Mouse (Mus musculus): Measurements from ENCODE around the gene Eif5. TPM values are rescaled to one million over a fixed set of nuclear protein-coding genes. Genes with fewer than 3 reads are reported as not detected.

The Eif5 gene
- polyA plus RNA-seq, 1 experiment from 2014 or later: 520 TPM

- H3K9ac ChIP-seq (replicated peaks): no peak overlapping the region
- TF ChIP-seq CTCF (IDR thresholded peaks at IDR 0.05; ENCODE audit: low read depth) (no peak), EP300 (IDR thresholded peaks at IDR 0.05; ENCODE audit: low read depth) (no peak)
- H3K4me1 ChIP-seq (ENCODE audit: insufficient read depth): peaks cover 22% of the 10 kb centered on the region
- H3K4me3 ChIP-seq (ENCODE audit: low read depth, low read length): no peak overlapping the region
- peak overlapping the region; percentile 63; the same call in 1 of the 2 replicates for H3K4me2 ChIP-seq (ENCODE audit: low read depth, low read length)
- no peaks in the 10 kb centered on the region for H3K9me3 ChIP-seq (ENCODE audit: low read length)
- ATAC-seq: no peak
- H3K27me3 ChIP-seq (ENCODE audit: insufficient read depth, low read length): no peaks in the 10 kb centered on the region
- H3K36me3 ChIP-seq (replicated peaks; ENCODE audit: insufficient read depth, low read length): no peaks in the 10 kb centered on the region
- no peak overlapping the region for H3K27ac ChIP-seq (ENCODE audit: low read depth)
- DNase-seq: no peak
- WGBS (ENCODE audit: insufficient replicate concordance): 61% methylated on average over 5 of the region's 5 CpGs
Measured at GRCm38 (mm10) chr12:111560286-111560685, 22.5 kb downstream of the Eif5 start.

- H3K27ac ChIP-seq (ENCODE audit: low read depth): no peak overlapping the region
- WGBS (ENCODE audit: insufficient replicate concordance): 61% methylated on average over 4 of the region's 4 CpGs
Measured at GRCm38 (mm10) chr12:111562276-111562814, 24.5 kb downstream of the Eif5 start.

GRCm38 (mm10) chr12:111563076-111563629 is 25.3 kb downstream of the Eif5 start:
- 50% methylated on average over 5 of the region's 5 CpGs for WGBS (ENCODE audit: insufficient replicate concordance)
- DNase-seq (no peak), ATAC-seq (no peak)
- H3K4me2 ChIP-seq (ENCODE audit: low read depth, low read length): no peak overlapping the region
- no peak overlapping the region for H3K4me3 ChIP-seq (ENCODE audit: low read depth, low read length)
- TF ChIP-seq CTCF (IDR thresholded peaks at IDR 0.05; ENCODE audit: low read depth) (peak; percentile 37), EP300 (IDR thresholded peaks at IDR 0.05; ENCODE audit: low read depth) (no peak)
- no peak overlapping the region for H3K9ac ChIP-seq (replicated peaks)
- peaks cover 19% of the 10 kb centered on the region for H3K4me1 ChIP-seq (ENCODE audit: insufficient read depth)
- H3K9me3 ChIP-seq (ENCODE audit: low read length): no peaks in the 10 kb centered on the region
- no peak overlapping the region for H3K27ac ChIP-seq (ENCODE audit: low read depth)
- H3K36me3 ChIP-seq (replicated peaks; ENCODE audit: insufficient read depth, low read length): no peaks in the 10 kb centered on the region
- H3K27me3 ChIP-seq (ENCODE audit: insufficient read depth, low read length): no peaks in the 10 kb centered on the region

More at GRCm38 (mm10) chr12:111562276-111562814, 24.5 kb downstream of the Eif5 start:
- TF ChIP-seq EP300 (IDR thresholded peaks at IDR 0.05; ENCODE audit: low read depth) (no peak), CTCF (IDR thresholded peaks at IDR 0.05; ENCODE audit: low read depth) (no peak)
- ATAC-seq (no peak), DNase-seq (no peak)
- Histone ChIP-seq H3K4me2 (ENCODE audit: low read depth, low read length) (no peak overlapping the region), H3K4me3 (ENCODE audit: low read depth, low read length) (no peak overlapping the region), H3K4me1 (ENCODE audit: insufficient read depth) (peaks cover 22% of the 10 kb centered on the region), H3K27me3 (ENCODE audit: insufficient read depth, low read length) (no peaks in the 10 kb centered on the region), H3K9ac (replicated peaks) (no peak overlapping the region), H3K36me3 (replicated peaks; ENCODE audit: insufficient read depth, low read length) (no peaks in the 10 kb centered on the region), H3K9me3 (ENCODE audit: low read length) (no peaks in the 10 kb centered on the region)

- no peaks in the 10 kb centered on the region for H3K27me3 ChIP-seq (ENCODE audit: insufficient read depth, low read length)
- H3K27ac ChIP-seq (ENCODE audit: low read depth): no peak overlapping the region
- DNase-seq (no peak), ATAC-seq (no peak)
- H3K9me3 ChIP-seq (ENCODE audit: low read length): no peaks in the 10 kb centered on the region
- no peak overlapping the region for H3K9ac ChIP-seq (replicated peaks)
- H3K36me3 ChIP-seq (replicated peaks; ENCODE audit: insufficient read depth, low read length): no peaks in the 10 kb centered on the region
- no peak overlapping the region for H3K4me2 ChIP-seq (ENCODE audit: low read depth, low read length)
- TF ChIP-seq CTCF (IDR thresholded peaks at IDR 0.05; ENCODE audit: low read depth) (no peak), EP300 (IDR thresholded peaks at IDR 0.05; ENCODE audit: low read depth) (no peak)
- H3K4me3 ChIP-seq (ENCODE audit: low read depth, low read length): no peak overlapping the region
- H3K4me1 ChIP-seq (ENCODE audit: insufficient read depth): peaks cover 1% of the 10 kb centered on the region; the same call in 1 of the 2 replicates
- WGBS (ENCODE audit: insufficient replicate concordance): 64% methylated on average over 5 of the region's 5 CpGs
Measured at GRCm38 (mm10) chr12:111565363-111565762, 27.5 kb downstream of the Eif5 start.

- no peak for TF ChIP-seq EP300 (IDR thresholded peaks at IDR 0.05; ENCODE audit: low read depth)
- TF ChIP-seq CTCF (IDR thresholded peaks at IDR 0.05; ENCODE audit: low read depth): no peak
- Histone ChIP-seq H3K4me3 (ENCODE audit: low read depth, low read length) (no peak overlapping the region), H3K36me3 (replicated peaks; ENCODE audit: insufficient read depth, low read length) (no peaks in the 10 kb centered on the region), H3K9me3 (ENCODE audit: low read length) (no peaks in the 10 kb centered on the region), H3K4me2 (ENCODE audit: low read depth, low read length) (no peak overlapping the region), H3K27me3 (ENCODE audit: insufficient read depth, low read length) (no peaks in the 10 kb centered on the region), H3K27ac (ENCODE audit: low read depth) (no peak overlapping the region), H3K4me1 (ENCODE audit: insufficient read depth) (peaks cover 6% of the 10 kb centered on the region), H3K9ac (replicated peaks) (no peak overlapping the region)
- WGBS (ENCODE audit: insufficient replicate concordance): 76% methylated on average over 11 of the region's 11 CpGs
- no peak for ATAC-seq
- no peak for DNase-seq
Measured at GRCm38 (mm10) chr12:111568836-111569235, 31.0 kb downstream of the Eif5 start.

- peaks cover 20% of the 10 kb centered on the region for H3K4me1 ChIP-seq (ENCODE audit: insufficient read depth)
- WGBS (ENCODE audit: insufficient replicate concordance): 68% methylated on average over 7 of the region's 7 CpGs
- no peak overlapping the region for H3K4me2 ChIP-seq (ENCODE audit: low read depth, low read length)
- H3K9me3 ChIP-seq (ENCODE audit: low read length): no peaks in the 10 kb centered on the region
- H3K36me3 ChIP-seq (replicated peaks; ENCODE audit: insufficient read depth, low read length): no peaks in the 10 kb centered on the region
- DNase-seq: no peak
- H3K27me3 ChIP-seq (ENCODE audit: insufficient read depth, low read length): no peaks in the 10 kb centered on the region
- ATAC-seq: no peak
- H3K4me3 ChIP-seq (ENCODE audit: low read depth, low read length): no peak overlapping the region
- TF ChIP-seq CTCF (IDR thresholded peaks at IDR 0.05; ENCODE audit: low read depth): no peak
- TF ChIP-seq EP300 (IDR thresholded peaks at IDR 0.05; ENCODE audit: low read depth): no peak
- no peak overlapping the region for H3K27ac ChIP-seq (ENCODE audit: low read depth)
- no peak overlapping the region for H3K9ac ChIP-seq (replicated peaks)
Measured at GRCm38 (mm10) chr12:111572406-111572805, 34.6 kb downstream of the Eif5 start.
